Mouse (Mus musculus) A20 (cell line): ENCODE measurements around the gene Zfp850.
"Not testable (repeated sequence)": the region's sequence is repeated elsewhere in the genome, so short reads cannot be mapped to it uniquely, and the experiment has no call there.

Experiments
- DNase-seq: peaks from one replicate; pipeline ENCODE4 v3.0.0-alpha.2; 2011; ENCODE audit warnings: low read depth, low spot score

Gene Zfp850

GRCm38 (mm10) chr7:28013549-28014444 lies at the start of gene Zfp850:
Gene Zfp850 (minus strand): TSS chr7:28014115.
- peak; percentile 90 for DNase-seq

- DNase-seq, result no peak
These were observed 46.1 kb upstream of the Zfp850 start for GRCm38 (mm10) chr7:28059972-28060371.

DNA sequence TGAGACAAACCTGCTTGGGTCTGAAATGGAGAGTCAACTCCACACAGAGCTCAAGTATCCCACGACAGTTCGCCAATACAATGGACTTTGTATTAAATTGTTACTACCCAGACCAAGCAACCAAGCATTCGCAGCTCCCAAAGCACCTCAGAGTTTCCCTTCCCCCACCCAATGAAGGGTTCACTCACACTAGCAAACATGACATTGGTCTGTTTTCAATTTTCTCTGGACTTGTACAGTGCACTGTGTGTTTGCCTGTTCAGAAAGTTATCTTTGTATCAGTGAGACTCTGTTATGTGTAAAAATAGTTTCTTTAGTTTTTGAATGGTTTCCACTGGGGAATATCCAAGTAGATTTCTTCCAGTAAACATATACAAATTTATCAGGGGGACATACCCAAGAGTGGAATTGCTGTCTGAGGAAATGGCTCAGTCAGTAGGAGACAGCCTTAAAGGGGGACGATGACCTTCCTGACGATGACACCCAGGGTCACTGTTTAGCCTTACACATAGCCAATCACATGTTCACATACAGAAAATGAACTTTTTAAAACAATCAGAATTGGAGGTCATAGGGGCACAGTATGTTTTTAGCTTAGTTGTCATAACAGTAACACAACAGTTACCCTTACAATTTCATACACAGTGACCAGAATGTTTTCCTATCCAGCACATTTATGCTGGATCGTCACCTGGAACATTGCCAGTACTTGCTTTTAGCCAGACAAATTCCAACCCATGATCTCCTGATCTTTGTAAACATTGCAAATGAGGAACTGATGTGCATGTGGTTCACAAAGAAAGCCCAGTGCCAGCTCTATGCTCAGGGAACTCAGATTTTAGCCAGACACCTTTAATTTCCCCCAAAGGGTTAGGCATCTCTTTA lies 39.4 kb upstream of the Zfp850 start:
- no peak for DNase-seq

DNA sequence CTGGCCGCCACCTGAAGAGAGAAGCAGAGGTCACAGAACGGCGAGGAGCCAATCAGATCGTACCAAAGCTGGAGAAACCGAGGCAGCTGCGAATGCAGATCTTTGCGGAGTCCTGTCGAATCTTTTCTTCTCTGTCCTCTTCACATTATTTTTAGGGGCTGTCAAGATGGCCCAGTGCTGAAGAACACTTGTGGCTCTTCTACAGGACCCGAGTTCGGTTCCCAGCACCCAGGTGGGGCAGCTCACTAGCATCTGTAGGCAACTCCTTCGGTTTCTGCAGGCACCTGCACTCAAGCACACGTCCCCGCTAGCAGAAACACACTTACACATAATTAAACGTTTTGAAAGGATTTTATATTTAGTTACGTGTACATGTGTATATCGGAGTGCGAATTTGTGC lies 36.7 kb upstream of the Zfp850 start:
- DNase-seq, result no peak

- DNase-seq, result peak; percentile 99
These were observed 35.8 kb upstream of the Zfp850 start, which contains the start of gene Psmc4 for GRCm38 (mm10) chr7:28049476-28050409. Gene Psmc4 (minus strand): TSS chr7:28050101.

- no peak for DNase-seq
These were observed 30.6 kb upstream of the Zfp850 start for GRCm38 (mm10) chr7:28044524-28044923.

GRCm38 (mm10) chr7:28014445-28014810 lies 513 bp upstream of the Zfp850 start:
- DNase-seq, result no peak

DNA sequence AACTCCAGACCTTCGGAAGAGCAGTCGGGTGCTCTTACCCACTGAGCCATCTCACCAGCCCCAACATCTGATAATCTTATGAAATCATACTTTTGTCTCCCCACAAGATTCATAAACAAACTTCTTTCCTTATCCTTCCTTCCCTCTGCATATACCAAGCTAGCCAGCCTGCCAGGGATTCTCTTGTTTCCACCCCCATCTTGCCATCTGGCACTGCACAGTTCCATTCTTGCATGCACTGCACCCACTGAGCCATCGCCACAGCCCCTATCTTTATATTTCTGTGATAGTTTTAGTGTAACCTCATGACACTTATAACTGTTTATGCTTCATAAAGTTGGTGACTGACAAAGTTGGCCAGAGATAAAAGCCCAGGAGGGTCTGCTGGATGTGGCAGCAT lies 3.6 kb downstream of the Zfp850 start:
- DNase-seq, result no peak

GRCm38 (mm10) chr7:27982197-27982596 lies 31.7 kb downstream of the Zfp850 start:
- DNase-seq, result no peak

GRCm38 (mm10) chr7:27978683-27979528 lies 35.0 kb downstream of the Zfp850 start, which contains the start of gene Zfp780b:
Gene Zfp780b (minus strand): TSS chr7:27979171.
- DNase-seq, result peak; percentile 88

GRCm38 (mm10) chr7:27949451-27949850 lies 64.5 kb downstream of the Zfp850 start:
- not testable (repeated sequence) for DNase-seq

DNA sequence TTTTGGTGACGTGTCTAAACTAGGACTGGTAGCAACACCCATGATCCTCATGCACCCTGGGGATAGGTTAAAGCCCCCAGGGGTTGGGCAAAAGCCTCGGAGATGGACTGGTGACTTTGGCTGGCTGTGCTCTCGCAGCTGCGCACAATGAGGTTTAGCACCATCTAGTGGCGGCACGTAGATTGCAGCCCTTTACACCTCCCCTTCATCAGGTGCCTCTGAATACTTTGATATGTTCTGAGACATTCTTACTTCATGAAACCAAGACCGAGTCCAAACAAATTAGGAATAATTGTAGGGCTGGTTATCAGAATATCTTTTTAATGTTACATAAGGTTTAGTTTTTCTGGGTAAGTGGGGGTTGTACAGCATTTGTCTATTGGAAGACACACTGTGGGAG lies 72.0 kb downstream of the Zfp850 start:
- DNase-seq, result peak; percentile 37
